Mouse (Mus musculus) liver, adult 2 months (tissue): Measurements from ENCODE around the gene Stk24.

ENCODE experiments used
- CTCF ChIP-seq: fragments of 200-500 bp; IDR thresholded peaks from 2 replicates; pipeline ENCODE4 v1.5.1; 2011; ENCODE audit warnings: low read depth, low read length, control low read depth
- POLR2A ChIP-seq: fragments of 200-500 bp; IDR thresholded peaks from 2 replicates; pipeline ENCODE4 v1.6.1; 2011; ENCODE audit warnings: low read length, control low read depth; ENCODE audit not compliant: insufficient read depth; ENCODE audit errors: extremely low read depth

DNA sequence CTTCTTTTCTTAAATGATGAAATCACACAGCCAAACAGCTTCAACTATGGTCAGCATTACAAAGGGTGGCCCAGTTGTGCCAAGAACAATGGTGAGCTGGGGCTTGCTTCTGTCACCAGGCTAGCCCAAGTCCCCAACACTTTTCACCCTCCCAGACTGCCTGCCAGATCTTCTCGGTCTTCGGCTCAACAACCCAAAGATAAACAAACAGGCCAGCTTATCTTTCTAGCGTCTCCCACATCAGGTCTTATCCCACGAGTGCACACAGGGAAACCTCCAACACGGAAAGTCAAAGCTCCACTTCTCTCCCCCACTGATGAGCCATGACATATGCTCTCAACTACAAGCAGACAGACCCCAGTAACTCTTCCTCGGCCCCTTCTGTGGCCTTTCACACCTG lies 24.1 kb downstream of the Stk24 start:
- no peak for TF ChIP-seq POLR2A
- TF ChIP-seq CTCF = no peak
